Mouse (Mus musculus) ovary, postnatal 36 days (tissue): Measurements from ENCODE around the gene Slc5a10.
"Not testable (repeated sequence)": the region's sequence is repeated elsewhere in the genome, so short reads cannot be mapped to it uniquely, and the experiment has no call there.

Experiments used
- DNase-seq: peaks from one replicate; pipeline ENCODE4 v3.0.0; 2022; ENCODE audit warnings: low spot score, mixed read lengths

Gene Slc5a10

GRCm38 (mm10) chr11:61647956-61648748 is 72.5 kb downstream of the Slc5a10 start:
- DNase-seq, result no peak

GRCm38 (mm10) chr11:61647110-61647910 is 73.3 kb downstream of the Slc5a10 start:
- no peak for DNase-seq

GRCm38 (mm10) chr11:61646499-61647039 is 74.1 kb downstream of the Slc5a10 start:
- no peak for DNase-seq

- no peak for DNase-seq
Measured at GRCm38 (mm10) chr11:61645357-61645857, 75.2 kb downstream of the Slc5a10 start.

- no peak for DNase-seq
Measured at GRCm38 (mm10) chr11:61644576-61645326, 75.9 kb downstream of the Slc5a10 start.

GRCm38 (mm10) chr11:61643184-61643961 is 77.3 kb downstream of the Slc5a10 start:
- DNase-seq, result no peak

GRCm38 (mm10) chr11:61642106-61642505 is 78.5 kb downstream of the Slc5a10 start:
- no peak for DNase-seq

- not testable (repeated sequence) for DNase-seq
Measured at GRCm38 (mm10) chr11:61640585-61640984, 80.0 kb downstream of the Slc5a10 start.

- no peak for DNase-seq
Measured at GRCm38 (mm10) chr11:61639601-61640177, 80.9 kb downstream of the Slc5a10 start.

GRCm38 (mm10) chr11:61638764-61639536 is 81.7 kb downstream of the Slc5a10 start:
- no peak for DNase-seq

- no peak for DNase-seq
Measured at GRCm38 (mm10) chr11:61637856-61638255, 82.8 kb downstream of the Slc5a10 start.

GRCm38 (mm10) chr11:61637413-61637812 is 83.2 kb downstream of the Slc5a10 start:
- no peak for DNase-seq

- not testable (repeated sequence) for DNase-seq
Measured at GRCm38 (mm10) chr11:61636309-61636708, 84.3 kb downstream of the Slc5a10 start.

- DNase-seq, result no peak
Measured at GRCm38 (mm10) chr11:61629621-61630020, 91.0 kb downstream of the Slc5a10 start.

GRCm38 (mm10) chr11:61626509-61626908 is 94.1 kb downstream of the Slc5a10 start:
- DNase-seq, result no peak

GRCm38 (mm10) chr11:61625136-61625535 is 95.5 kb downstream of the Slc5a10 start:
- DNase-seq, result no peak
